Mouse (Mus musculus) MEL (cell line): ENCODE data around the gene Tuba1b. TPM values are rescaled to one million over a fixed set of nuclear protein-coding genes. Genes with fewer than 3 reads are reported as not detected.
A peak's percentile ranks its signal among the peaks of the same experiment; 100 is the strongest.

Experiments
- DNase-seq: peaks from one replicate; pipeline ENCODE4 v3.0.0; 2011; ENCODE audit warnings: low read depth, low spot score
- H3K27ac ChIP-seq: 2 replicates; pipeline ENCODE4 v1.5.1; 2012; ENCODE audit warnings: low read depth, mild to moderate bottlenecking, control low read depth, low read length, moderate library complexity; ENCODE audit not compliant: control insufficient read depth
- H3K27me3 ChIP-seq, 2 experiments: fragments of 150-350 bp in 1 of 2; sonication (generic) in 1 of 2; 2 replicates each; pipeline ENCODE4 v1.6.1; 2012; ENCODE audit warnings: low read length in 2 of 2, mild to moderate bottlenecking in 2 of 2, improper control_type of control experiment in 1 of 2, moderate library complexity in 1 of 2; ENCODE audit not compliant: insufficient read depth in 2 of 2, control insufficient read depth in 1 of 2
- H3K36me3 ChIP-seq, 2 experiments: 2 replicates each; pipeline ENCODE4 v1.6.1; 2012 to 2014; ENCODE audit warnings: low read length in 2 of 2, improper control_type of control experiment in 1 of 2, inconsistent platforms in 1 of 2, mild to moderate bottlenecking in 1 of 2; ENCODE audit not compliant: insufficient read depth in 2 of 2, control insufficient read depth in 1 of 2
- H3K4me1 ChIP-seq, 2 experiments: fragments of 150-350 bp in 1 of 2; sonication (generic) in 1 of 2; 2 replicates each; pipeline ENCODE4 v1.6.1; 2012; ENCODE audit warnings: low read length in 2 of 2, improper control_type of control experiment in 1 of 2, mild to moderate bottlenecking in 1 of 2; ENCODE audit not compliant: insufficient read depth in 2 of 2, control insufficient read depth in 1 of 2
- H3K4me3 ChIP-seq, 2 experiments: fragments of 150-350 bp in 1 of 2; sonication (generic) in 1 of 2; 2 replicates each; pipeline ENCODE4 v1.5.1; 2012; ENCODE audit warnings: low read depth in 2 of 2, low read length in 2 of 2, mild to moderate bottlenecking in 2 of 2, moderate library complexity in 2 of 2, control low read depth in 1 of 2, improper control_type of control experiment in 1 of 2; ENCODE audit not compliant: control insufficient read depth in 1 of 2, insufficient read depth in 1 of 2
- H3K79me2 ChIP-seq: 2 replicates; pipeline ENCODE4 v1.6.1; 2012; ENCODE audit warnings: mild to moderate bottlenecking, low read length, moderate library complexity; ENCODE audit not compliant: control insufficient read depth, poor library complexity, insufficient read depth
- H3K9ac ChIP-seq: 2 replicates; pipeline ENCODE4 v1.6.1; 2012; ENCODE audit warnings: low read depth, mild to moderate bottlenecking, control low read depth, low read length, moderate library complexity; ENCODE audit not compliant: control insufficient read depth, poor library complexity, severe bottlenecking
- H3K9me3 ChIP-seq: fragments of 150-350 bp; sonication (generic); replicated peaks from 2 replicates; pipeline ENCODE4 v1.6.1; 2012; ENCODE audit warnings: mild to moderate bottlenecking, low read length, improper control_type of control experiment, moderate library complexity; ENCODE audit not compliant: insufficient read depth
- CTCF ChIP-seq, 3 experiments: IDR thresholded peaks in 2 of 3; conservative IDR thresholded peaks in 1 of 3; 2 replicates each; pipeline ENCODE4 v1.5.1; 2011 to 2012; ENCODE audit warnings: low read length in 3 of 3, low read depth in 2 of 3, mild to moderate bottlenecking in 2 of 3, improper control_type of control experiment in 1 of 3, inconsistent platforms in 1 of 3, mixed read lengths in 1 of 3, moderate library complexity in 1 of 3; ENCODE audit not compliant: control insufficient read depth in 1 of 3, insufficient read depth in 1 of 3, poor library complexity in 1 of 3, severe bottlenecking in 1 of 3
- ETS1 ChIP-seq: IDR thresholded peaks from 2 replicates; pipeline ENCODE4 v1.6.1; 2012; ENCODE audit warnings: low read depth, mild to moderate bottlenecking, inconsistent platforms, low read length, improper control_type of control experiment, moderate library complexity
- GABPA ChIP-seq: IDR thresholded peaks from 2 replicates; pipeline ENCODE4 v1.6.1; 2012; ENCODE audit warnings: low read depth, mild to moderate bottlenecking, inconsistent platforms, low read length, improper control_type of control experiment, moderate library complexity
- GATA1 ChIP-seq: IDR thresholded peaks from 2 replicates; pipeline ENCODE4 v1.6.1; 2011; ENCODE audit warnings: low read depth, low read length, improper control_type of control experiment
- JUND ChIP-seq: IDR thresholded peaks from 2 replicates; pipeline ENCODE4 v1.6.1; 2011; ENCODE audit warnings: low read depth, mild to moderate bottlenecking, improper control_type of control experiment, low read length
- MAFK ChIP-seq: IDR thresholded peaks from 2 replicates; pipeline ENCODE4 v1.6.1; 2011; ENCODE audit warnings: low read depth, mild to moderate bottlenecking, low read length, improper control_type of control experiment, borderline replicate concordance
- MAX ChIP-seq: IDR thresholded peaks from 2 replicates; pipeline ENCODE4 v1.6.1; 2011; ENCODE audit warnings: low read length, improper control_type of control experiment
- MXI1 ChIP-seq: IDR thresholded peaks from 2 replicates; pipeline ENCODE4 v1.6.1; 2011; ENCODE audit warnings: mild to moderate bottlenecking, low read depth, low read length, improper control_type of control experiment
- MYC ChIP-seq: IDR thresholded peaks from 2 replicates; pipeline ENCODE4 v1.6.1; 2011; ENCODE audit warnings: low read depth, mild to moderate bottlenecking, low read length, improper control_type of control experiment, moderate library complexity
- NELFE ChIP-seq: IDR thresholded peaks from 2 replicates; pipeline ENCODE4 v1.6.1; 2011; ENCODE audit warnings: low read depth, low read length, improper control_type of control experiment
- POLR2AphosphoS5 ChIP-seq: IDR thresholded peaks from 2 replicates; pipeline ENCODE4 v1.6.1; 2012; ENCODE audit warnings: low read depth, borderline replicate concordance, mild to moderate bottlenecking, inconsistent platforms, low read length, moderate library complexity, mixed read lengths
- RAD21 ChIP-seq: IDR thresholded peaks from 2 replicates; pipeline ENCODE4 v1.6.1; 2011; ENCODE audit warnings: mild to moderate bottlenecking, low read depth, low read length, improper control_type of control experiment
- SMC3 ChIP-seq: IDR thresholded peaks from 2 replicates; pipeline ENCODE4 v1.6.1; 2011; ENCODE audit warnings: low read depth, low read length, improper control_type of control experiment
- TBP ChIP-seq: IDR thresholded peaks from 2 replicates; pipeline ENCODE4 v1.8.0; 2011; ENCODE audit warnings: low read depth, low read length, improper control_type of control experiment
- USF2 ChIP-seq, 2 experiments: IDR thresholded peaks; 2 replicates each; pipeline ENCODE4 v1.6.1; 2011 to 2012; ENCODE audit warnings: improper control_type of control experiment in 2 of 2, low read length in 2 of 2, borderline replicate concordance in 1 of 2, inconsistent platforms in 1 of 2, low read depth in 1 of 2, mild to moderate bottlenecking in 1 of 2; ENCODE audit not compliant: insufficient read depth in 1 of 2
- ZC3H11A ChIP-seq: IDR thresholded peaks from 2 replicates; pipeline ENCODE4 v1.6.1; 2012; ENCODE audit warnings: low read depth, mild to moderate bottlenecking, inconsistent platforms, low read length, improper control_type of control experiment
- polyA plus RNA-seq, 2 experiments: library from polyadenylated mRNA; stranded (reverse) in 1 of 2; unstranded in 1 of 2; fragments of >175 nt in 1 of 2; fragments of >200 nt in 1 of 2; gene quantifications; 2 replicates each; pipeline versions ENCODE4 v1.2.1 to v1.2.4; 2012; ENCODE audit warnings: low replicate concordance in 2 of 2, low read depth in 1 of 2; ENCODE audit not compliant: insufficient read length in 2 of 2, insufficient read depth in 1 of 2, missing spikeins in 1 of 2
- total RNA-seq: library from RNA; depleted of rRNA; stranded (reverse); fragments of 300-350 nt; gene quantifications from 2 replicates; pipeline ENCODE4 v1.2.3, GENCODE M21; 2012

The Tuba1b gene
- total and polyA plus RNA-seq, 3 experiments = 1,577 to 1,861 TPM; not detected in 1

- Histone ChIP-seq H3K27ac (no peak overlapping the region), H3K4me1 (no peaks in the 10 kb centered on the region), H3K79me2 (no peaks in the 10 kb centered on the region), H3K9me3 (no peaks in the 10 kb centered on the region), H3K4me3 (no peak overlapping the region), H3K9ac (no peak overlapping the region), H3K36me3 (no peaks in the 10 kb centered on the region), H3K27me3 (peaks cover 0 to 3% of the 10 kb centered on the region in 2 experiments; a peak in 2 of 4 replicates)
- DNase-seq = peak; percentile 34
- peak in 2 of 3 experiments; percentile 36 to 62; a peak in 4 of 6 replicates for TF ChIP-seq CTCF (IDR thresholded peaks at IDR 0.05 in 2 of 3, conservative IDR thresholded peaks at IDR 0.05 in 1 of 3; ENCODE audit: control insufficient read depth in 1 of 3, insufficient read depth in 1 of 3, low read depth in 2 of 3, low read length in 3 of 3, poor library complexity in 1 of 3, severe bottlenecking in 1 of 3)
- TF ChIP-seq ZC3H11A = peak; percentile 43
- TF ChIP-seq ETS1 = no peak
- no peak for TF ChIP-seq GABPA
- peak; percentile 75; the same call in 1 of the 2 replicates for TF ChIP-seq MYC
- TF ChIP-seq USF2 (IDR thresholded peaks at IDR 0.05; ENCODE audit: borderline replicate concordance in 1 of 2, insufficient read depth in 1 of 2, low read depth in 1 of 2, low read length in 2 of 2) = no peak
- no peak for TF ChIP-seq MXI1
- TF ChIP-seq RAD21 = peak; percentile 29
- TF ChIP-seq SMC3 = peak; percentile 53
- TF ChIP-seq MAFK = no peak
Measured at GRCm38 (mm10) chr15:98901530-98901929, 32.8 kb downstream of the Tuba1b start.

- Histone ChIP-seq H3K9ac (no peak within 1 kb of the TSS), H3K4me1 (no peaks in the 10 kb centered on the region), H3K79me2 (no peaks in the 10 kb centered on the region), H3K9me3 (no peaks in the 10 kb centered on the region), H3K4me3 (no peak within 1 kb of the TSS), H3K27ac (no peak within 1 kb of the TSS), H3K36me3 (no peaks in the 10 kb centered on the region), H3K27me3 (peaks cover 0 to 3% of the 10 kb centered on the region in 2 experiments; a peak in 2 of 4 replicates)
- TF ChIP-seq TBP (no peak), POLR2AphosphoS5 (no peak), ZC3H11A (no peak)
- DNase-seq = no peak
Measured at GRCm38 (mm10) chr15:98897928-98898800, 36.2 kb downstream of the Tuba1b start, which contains the start of gene Dhh. Gene Dhh, minus strand, starts transcription at chr15:98898540.

GRCm38 (mm10) chr15:98897495-98897894, 36.9 kb downstream of the Tuba1b start:
- TF ChIP-seq POLR2AphosphoS5 = no peak
- no peak for TF ChIP-seq TBP
- no peak for TF ChIP-seq JUND
- TF ChIP-seq ZC3H11A = no peak
- TF ChIP-seq RAD21 = no peak
- TF ChIP-seq MAFK = no peak
- TF ChIP-seq NELFE = no peak
- TF ChIP-seq GATA1 = no peak
- no peak for TF ChIP-seq MAX
- Histone ChIP-seq H3K4me3 (no peak overlapping the region), H3K27ac (no peak overlapping the region), H3K36me3 (no peaks in the 10 kb centered on the region), H3K4me1 (no peaks in the 10 kb centered on the region), H3K27me3 (peaks cover 0 to 3% of the 10 kb centered on the region in 2 experiments; a peak in 2 of 4 replicates), H3K79me2 (no peaks in the 10 kb centered on the region), H3K9me3 (no peaks in the 10 kb centered on the region), H3K9ac (no peak overlapping the region)
- DNase-seq = no peak
